Mouse (Mus musculus): Measurements from ENCODE around the gene Kcnk7.

Gene Kcnk7

DNA sequence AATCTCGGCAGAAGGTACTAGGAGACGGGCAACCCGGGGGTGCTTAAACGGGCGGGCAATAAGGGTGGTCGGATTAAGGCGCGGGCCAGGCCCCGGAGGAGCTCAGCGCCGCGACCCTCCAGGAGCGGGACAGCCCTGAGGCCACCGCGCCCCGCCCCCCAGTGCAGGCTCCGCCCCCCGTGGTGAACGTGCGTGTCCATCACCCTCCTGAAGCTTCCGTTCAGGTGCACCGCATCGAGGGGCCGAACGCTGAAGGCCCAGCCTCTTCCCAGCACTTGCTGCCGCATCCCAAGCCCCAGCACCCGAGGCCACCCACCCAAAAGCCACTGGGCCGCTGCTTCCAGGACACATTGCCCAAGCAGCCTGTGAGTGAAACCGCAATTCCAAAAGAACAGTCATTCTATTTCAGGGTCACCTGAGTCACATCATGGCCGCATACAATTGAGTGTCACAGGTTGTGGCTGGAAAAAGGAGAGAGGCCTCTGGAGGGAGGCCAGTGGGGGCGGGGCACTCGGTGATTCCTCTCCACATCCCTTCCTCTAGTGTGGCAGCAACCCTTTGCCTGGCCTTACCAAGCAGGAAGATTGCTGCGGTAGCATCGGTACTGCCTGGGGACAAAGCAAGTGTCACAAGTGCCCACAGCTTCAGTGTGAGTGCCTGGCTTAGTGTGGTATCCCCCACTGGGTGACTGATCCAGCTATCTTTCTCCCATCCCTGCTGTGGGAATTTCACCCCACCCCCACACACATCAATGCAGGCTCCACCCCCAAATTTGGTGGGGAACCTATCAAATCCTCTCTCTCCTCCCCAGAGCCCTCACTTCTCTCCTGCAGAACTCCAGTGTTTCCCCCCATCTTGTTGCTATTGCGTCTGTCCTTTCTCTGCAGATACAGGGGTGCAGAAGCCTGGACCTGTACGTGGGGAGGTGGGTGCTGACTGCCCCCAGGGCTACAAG is 41.9 kb downstream of the Kcnk7 start:
- CTCF ChIA-PET, result interaction anchor here (0.6 kb wide), 1 partner anchor 251 kb away, joined by 5 read pairs; no protein-coding TSS in a partner anchor

DNA sequence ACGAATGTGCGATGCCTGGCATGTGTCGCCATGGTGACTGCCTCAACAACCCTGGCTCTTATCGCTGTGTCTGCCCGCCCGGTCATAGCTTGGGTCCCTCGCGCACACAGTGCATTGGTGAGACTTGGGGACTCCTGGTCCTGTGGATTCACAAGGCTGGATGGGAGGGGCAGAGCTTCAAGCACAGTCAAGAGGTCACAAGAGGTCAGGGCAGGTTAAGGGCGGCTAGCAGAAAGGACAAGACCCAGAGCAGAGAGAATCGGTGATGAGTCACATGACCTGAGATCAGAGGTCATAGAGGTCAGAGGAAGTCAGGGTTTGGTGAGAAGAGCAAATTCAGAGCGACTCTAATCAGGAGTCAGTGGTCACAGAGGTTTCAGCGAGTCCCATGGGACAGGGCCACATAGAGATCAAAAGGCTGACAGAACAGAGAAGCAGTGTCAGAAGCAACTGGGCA is 42.8 kb downstream of the Kcnk7 start:
- CTCF ChIA-PET, result no interaction called here

DNA sequence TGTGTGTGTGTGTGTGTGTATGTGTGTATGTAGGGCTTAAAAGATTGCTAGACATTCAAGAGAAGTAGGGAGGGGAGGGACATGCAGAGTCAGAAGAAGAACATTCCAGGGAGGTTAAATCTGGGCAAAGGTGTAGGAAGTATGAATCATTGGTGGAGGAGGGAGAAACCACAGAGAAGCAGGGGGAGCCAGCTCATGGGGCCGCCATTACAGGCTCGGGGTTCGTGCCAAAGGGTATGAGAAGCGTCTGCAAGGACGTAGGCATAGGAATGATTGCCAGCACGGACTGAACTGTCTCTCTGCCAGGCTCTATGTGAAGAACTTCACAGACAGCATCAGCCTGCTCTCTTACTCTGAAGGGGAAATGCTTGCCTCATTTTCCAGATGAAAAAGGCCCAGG is 45.3 kb downstream of the Kcnk7 start:
- CTCF ChIA-PET, result no interaction called here

DNA sequence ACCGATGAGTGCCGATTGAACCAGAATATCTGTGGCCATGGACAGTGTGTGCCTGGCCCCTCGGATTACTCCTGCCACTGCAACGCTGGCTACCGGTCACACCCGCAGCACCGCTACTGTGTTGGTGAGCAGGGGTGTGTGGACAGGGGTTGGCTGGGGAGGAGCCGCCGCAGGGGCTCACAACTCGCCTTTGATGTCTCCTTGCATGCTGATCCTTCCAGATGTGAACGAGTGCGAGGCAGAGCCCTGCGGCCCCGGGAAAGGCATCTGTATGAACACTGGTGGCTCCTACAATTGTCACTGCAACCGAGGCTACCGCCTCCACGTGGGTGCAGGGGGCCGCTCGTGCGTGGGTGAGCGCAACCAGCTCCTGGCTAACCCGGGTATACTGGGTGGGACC is 46.8 kb downstream of the Kcnk7 start:
- CTCF ChIA-PET, result no interaction called here

DNA sequence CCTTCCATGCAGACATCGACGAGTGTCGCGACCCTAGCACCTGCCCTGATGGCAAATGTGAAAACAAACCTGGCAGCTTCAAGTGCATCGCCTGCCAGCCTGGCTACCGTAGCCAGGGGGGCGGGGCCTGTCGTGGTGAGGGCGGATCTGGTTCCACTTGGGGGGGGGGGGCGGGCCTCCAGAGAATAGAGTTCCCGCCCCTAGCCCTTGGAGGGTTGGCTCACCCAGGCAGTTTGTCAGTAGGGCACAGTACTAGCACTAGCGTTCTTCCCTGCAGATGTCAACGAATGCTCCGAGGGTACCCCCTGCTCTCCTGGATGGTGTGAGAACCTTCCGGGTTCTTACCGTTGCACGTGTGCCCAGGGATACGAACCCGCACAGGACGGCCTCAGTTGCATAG is 47.6 kb downstream of the Kcnk7 start:
- CTCF ChIA-PET, result no interaction called here

DNA sequence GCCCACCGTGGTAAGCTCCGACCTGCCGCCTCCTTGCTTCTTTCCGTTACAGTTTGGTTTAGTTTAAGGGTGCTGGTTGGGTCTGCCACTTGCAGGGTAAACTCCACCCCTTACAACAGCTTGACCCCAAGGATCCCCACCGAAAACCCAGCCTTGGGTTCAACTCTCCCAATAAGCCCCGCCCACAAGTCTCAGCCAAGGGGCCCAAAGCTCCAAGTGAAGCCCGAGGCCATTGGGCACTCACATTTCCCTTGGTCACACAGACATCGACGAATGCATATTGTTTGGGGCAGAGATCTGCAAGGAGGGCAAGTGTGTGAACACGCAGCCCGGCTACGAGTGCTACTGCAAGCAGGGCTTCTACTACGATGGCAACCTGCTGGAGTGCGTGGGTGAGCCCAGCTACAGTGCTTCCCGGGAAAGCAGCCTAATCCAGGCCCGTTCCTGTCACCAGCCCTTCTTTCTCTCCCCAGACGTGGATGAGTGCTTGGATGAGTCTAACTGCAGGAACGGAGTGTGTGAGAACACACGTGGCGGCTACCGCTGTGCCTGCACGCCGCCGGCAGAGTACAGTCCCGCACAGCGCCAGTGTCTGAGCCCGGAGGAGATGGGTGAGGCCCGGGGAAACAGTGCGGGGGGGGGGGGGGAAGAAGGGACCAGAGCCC is 52.3 kb downstream of the Kcnk7 start:
- CTCF ChIA-PET, result no interaction called here

Measured in spleen, embryonic (tissue).